Mouse (Mus musculus) E14TG2a.4 (cell line): ENCODE data around the gene Ralgps1.
"Not testable (repeated sequence)": the region's sequence is repeated elsewhere in the genome, so short reads cannot be mapped to it uniquely, and the experiment has no call there.

Experiments used
- H3K27me3 ChIP-seq: 2 replicates; pipeline ENCODE4 v1.6.1; 2014; ENCODE audit warnings: low read length, control low read depth; ENCODE audit not compliant: insufficient read depth
- H3K36me3 ChIP-seq: 2 replicates; pipeline ENCODE4 v1.6.1; 2014; ENCODE audit warnings: low read length, control low read depth; ENCODE audit not compliant: insufficient read depth
- H3K4me1 ChIP-seq: replicated peaks from 2 replicates; pipeline ENCODE4 v1.6.1; 2014; ENCODE audit warnings: low read depth, low read length, control low read depth
- H3K4me3 ChIP-seq: replicated peaks from 2 replicates; pipeline ENCODE4 v1.5.1; 2014; ENCODE audit warnings: mild to moderate bottlenecking, low read length
- H3K9me3 ChIP-seq: 2 replicates; pipeline ENCODE4 v1.6.1; 2014; ENCODE audit warnings: low read length, control low read depth
- CTCF ChIP-seq: conservative IDR thresholded peaks from 2 replicates; pipeline ENCODE4 v1.5.1; 2014; ENCODE audit warnings: low read length
- NANOG ChIP-seq: IDR thresholded peaks from 2 replicates; pipeline ENCODE4 v1.6.1; 2014; ENCODE audit warnings: borderline replicate concordance, low read length, mixed read lengths
- POU5F1 ChIP-seq: IDR thresholded peaks from 2 replicates; pipeline ENCODE4 v1.6.1; 2014; ENCODE audit warnings: low read length, borderline replicate concordance

Ralgps1 gene

GRCm38 (mm10) chr2:33342148-33342547, 29.1 kb downstream of the Ralgps1 start:
- H3K4me1 ChIP-seq: peaks cover 22% of the 10 kb centered on the region
- no peaks in the 10 kb centered on the region for H3K9me3 ChIP-seq
- TF ChIP-seq POU5F1: no peak
- TF ChIP-seq NANOG: no peak
- no peak for TF ChIP-seq CTCF

GRCm38 (mm10) chr2:33335789-33336188, 35.5 kb downstream of the Ralgps1 start:
- Histone ChIP-seq H3K27me3 (no peaks in the 10 kb centered on the region), H3K4me1 (peaks cover 27% of the 10 kb centered on the region), H3K36me3 (peaks cover 43% of the 10 kb centered on the region), H3K4me3 (no peak overlapping the region), H3K9me3 (peaks cover 7% of the 10 kb centered on the region)
- TF ChIP-seq POU5F1 (no peak), NANOG (no peak), CTCF (no peak)

More at GRCm38 (mm10) chr2:33342148-33342547, 29.1 kb downstream of the Ralgps1 start:
- peaks cover 31% of the 10 kb centered on the region for H3K36me3 ChIP-seq
- H3K4me3 ChIP-seq: no peak overlapping the region
- H3K27me3 ChIP-seq: no peaks in the 10 kb centered on the region

- peaks cover 30% of the 10 kb centered on the region for H3K4me1 ChIP-seq
- H3K9me3 ChIP-seq: no peaks in the 10 kb centered on the region
- no peak overlapping the region for H3K4me3 ChIP-seq
- peaks cover 11% of the 10 kb centered on the region for H3K36me3 ChIP-seq
- no peaks in the 10 kb centered on the region for H3K27me3 ChIP-seq
- TF ChIP-seq NANOG (no peak), CTCF (no peak), POU5F1 (no peak)
Measured at GRCm38 (mm10) chr2:33329622-33330021, 41.7 kb downstream of the Ralgps1 start.

GRCm38 (mm10) chr2:33328941-33329340, 42.3 kb downstream of the Ralgps1 start:
- Histone ChIP-seq H3K27me3 (no peaks in the 10 kb centered on the region), H3K9me3 (no peaks in the 10 kb centered on the region), H3K4me1 (peaks cover 30% of the 10 kb centered on the region), H3K36me3 (peaks cover 16% of the 10 kb centered on the region), H3K4me3 (no peak overlapping the region)
- peak; percentile 97 for TF ChIP-seq CTCF
- TF ChIP-seq NANOG: no peak

GRCm38 (mm10) chr2:33325359-33325758, 45.9 kb downstream of the Ralgps1 start:
- Histone ChIP-seq H3K4me1 (peaks cover 11% of the 10 kb centered on the region), H3K4me3 (no peak overlapping the region), H3K36me3 (peaks cover 27% of the 10 kb centered on the region), H3K27me3 (no peaks in the 10 kb centered on the region), H3K9me3 (no peaks in the 10 kb centered on the region)
- TF ChIP-seq NANOG: no peak
- TF ChIP-seq POU5F1: no peak
- no peak for TF ChIP-seq CTCF

- no peaks in the 10 kb centered on the region for H3K9me3 ChIP-seq
- H3K4me1 ChIP-seq: peaks cover 8% of the 10 kb centered on the region
- H3K4me3 ChIP-seq: no peak overlapping the region
- TF ChIP-seq POU5F1: no peak
- TF ChIP-seq CTCF: no peak
- TF ChIP-seq NANOG: no peak
- no peaks in the 10 kb centered on the region for H3K27me3 ChIP-seq
- H3K36me3 ChIP-seq: peaks cover 27% of the 10 kb centered on the region
Measured at GRCm38 (mm10) chr2:33323799-33324595, 47.3 kb downstream of the Ralgps1 start.

- H3K9me3 ChIP-seq, H3K4me1 ChIP-seq, H3K4me3 ChIP-seq, H3K27me3 ChIP-seq: not testable (repeated sequence)
- H3K36me3 ChIP-seq: peaks cover 30% of the 10 kb centered on the region
Measured at GRCm38 (mm10) chr2:33323043-33323625, 48.2 kb downstream of the Ralgps1 start.

GRCm38 (mm10) chr2:33321641-33322040, 49.6 kb downstream of the Ralgps1 start:
- Histone ChIP-seq H3K27me3 (no peaks in the 10 kb centered on the region), H3K36me3 (peaks cover 30% of the 10 kb centered on the region), H3K9me3 (no peaks in the 10 kb centered on the region), H3K4me3 (no peak overlapping the region), H3K4me1 (peaks cover 11% of the 10 kb centered on the region)
- no peak for TF ChIP-seq NANOG
- no peak for TF ChIP-seq CTCF
- no peak for TF ChIP-seq POU5F1

GRCm38 (mm10) chr2:33321031-33321430, 50.3 kb downstream of the Ralgps1 start:
- Histone ChIP-seq H3K4me3 (no peak overlapping the region), H3K4me1 (peaks cover 17% of the 10 kb centered on the region), H3K9me3 (no peaks in the 10 kb centered on the region), H3K27me3 (no peaks in the 10 kb centered on the region), H3K36me3 (peaks cover 30% of the 10 kb centered on the region)
- TF ChIP-seq CTCF: no peak
- no peak for TF ChIP-seq POU5F1
- TF ChIP-seq NANOG: no peak
